Mouse (Mus musculus) forelimb bud, embryonic 11.5 days (tissue): ENCODE measurements around the gene Olfr1183.
"Not testable (repeated sequence)": the region's sequence is repeated elsewhere in the genome, so short reads cannot be mapped to it uniquely, and the experiment has no call there.

Experiments used
- DNase-seq: peaks from one replicate; pipeline ENCODE4 v3.0.0-alpha.2; 2012; ENCODE audit warnings: low read depth, low spot score

Gene Olfr1183

DNA sequence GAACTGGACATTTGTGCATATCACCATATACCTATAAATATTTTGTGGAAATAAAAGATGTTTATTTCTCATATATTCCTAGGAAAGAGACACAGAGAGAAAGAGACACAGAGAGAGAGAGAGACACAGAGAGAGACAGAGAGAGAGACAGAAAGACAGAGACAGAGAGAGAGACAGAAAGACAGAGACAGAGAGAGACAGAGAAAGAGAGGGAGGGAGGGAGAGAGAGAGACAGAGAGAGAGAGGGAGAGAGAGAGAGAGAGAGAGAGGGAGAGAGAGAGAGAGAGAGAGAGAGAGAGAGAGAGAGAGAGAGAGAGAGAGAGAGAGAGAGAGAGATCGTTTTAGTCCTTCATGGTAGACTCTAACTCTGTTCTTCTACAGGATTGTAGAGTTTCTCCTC, at the start of gene Olfr1183:
Gene Olfr1183 (plus strand): TSS at position 301 of the 400 bp plus-strand sequence.
- DNase-seq = not testable (repeated sequence)

- DNase-seq = no peak
These were observed 48.3 kb upstream of the Olfr1183 start, which contains the start of gene Olfr1179 for GRCm38 (mm10) chr2:88406353-88406752. Gene Olfr1179, minus strand, starts transcription at chr2:88406453.

GRCm38 (mm10) chr2:88419051-88419450, 35.6 kb upstream of the Olfr1183 start, which contains the start of gene Olfr1180:
Gene Olfr1180, minus strand, starts transcription at chr2:88419151.
- DNase-seq = no peak

DNA sequence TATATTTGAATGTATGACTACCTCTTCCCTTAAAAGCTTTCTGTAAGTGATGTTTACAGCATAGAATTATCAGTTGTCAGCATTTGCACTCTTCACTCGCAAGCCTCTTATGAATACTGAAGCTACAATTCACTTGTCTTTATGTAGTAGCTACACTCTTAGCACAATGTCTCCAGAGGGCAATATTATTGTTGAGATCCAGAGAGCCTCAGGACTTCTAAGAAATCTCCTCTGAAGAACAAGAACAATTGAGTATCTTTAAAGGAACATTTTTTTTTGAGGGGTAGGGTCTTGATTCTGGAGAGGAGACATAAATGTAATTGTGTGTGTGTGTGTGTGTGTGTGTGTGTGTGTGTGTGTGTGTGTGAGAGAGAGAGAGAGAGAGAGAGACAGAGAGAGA, 28.6 kb upstream of the Olfr1183 start, which contains the start of gene Olfr1181:
Gene Olfr1181 (minus strand): TSS at position 101 of the 400 bp plus-strand sequence.
- no peak for DNase-seq

DNA sequence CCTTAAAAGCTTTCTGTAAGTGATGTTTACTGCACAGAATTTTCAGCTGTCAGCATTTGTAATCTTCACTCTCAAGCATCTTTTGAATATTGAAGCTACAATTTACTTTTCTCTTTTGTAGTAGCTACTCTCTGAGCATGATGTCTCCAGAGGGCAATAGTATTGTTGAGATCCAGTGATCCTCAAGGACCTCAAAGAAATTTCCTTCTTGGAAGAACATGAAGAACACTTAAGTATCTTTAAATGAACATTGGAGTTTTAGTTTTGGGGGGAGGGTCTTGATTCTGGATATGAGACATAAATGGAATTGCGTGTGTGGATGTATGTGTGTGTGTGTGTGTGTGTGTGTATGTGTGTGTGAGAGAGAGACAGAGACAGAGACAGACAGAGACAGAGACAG, 5.6 kb upstream of the Olfr1183 start, which contains the start of gene Gm13757:
Gene Gm13757 (minus strand): TSS at position 101 of the 400 bp plus-strand sequence.
- no peak for DNase-seq

GRCm38 (mm10) chr2:88483298-88483697, 28.6 kb downstream of the Olfr1183 start, which contains the start of gene Olfr1184:
Gene Olfr1184, plus strand, starts transcription at chr2:88483598.
- DNase-seq = no peak

- DNase-seq = no peak
These were observed 38.4 kb downstream of the Olfr1183 start, which contains the start of gene Olfr1185-ps1 for GRCm38 (mm10) chr2:88493020-88493419. Gene Olfr1185-ps1, plus strand, starts transcription at chr2:88493320.

GRCm38 (mm10) chr2:88518251-88518650, 63.6 kb downstream of the Olfr1183 start, which contains the start of gene Olfr1186:
Gene Olfr1186, plus strand, starts transcription at chr2:88518551.
- no peak for DNase-seq
